Mouse (Mus musculus): ENCODE measurements around the gene Tango6. TPM values are rescaled to one million over a fixed set of nuclear protein-coding genes. Genes with fewer than 3 reads are reported as not detected.
A peak's percentile ranks its signal among the peaks of the same experiment; 100 is the strongest.

The Tango6 gene
- total and polyA plus RNA-seq, 2 experiments from 2014 or later = 3.0 to 6.1 TPM

GRCm38 (mm10) chr8:106640921-106641320, 41.9 kb upstream of the Tango6 start:
- Histone ChIP-seq H3K9ac (replicated peaks; ENCODE audit: low read length, poor library complexity, severe bottlenecking) (no peak overlapping the region), H3K36me3 (ENCODE audit: insufficient read depth, low read length) (no peaks in the 10 kb centered on the region), H3K27me3 (ENCODE audit: insufficient read depth, low read length) (no peaks in the 10 kb centered on the region), H3K27ac (ENCODE audit: low read depth, low read length) (no peak overlapping the region), H3K4me1 (ENCODE audit: insufficient read depth, low read length) (no peaks in the 10 kb centered on the region), H3K9me3 (ENCODE audit: low read length) (no peaks in the 10 kb centered on the region), H3K4me2 (ENCODE audit: low read depth, low read length, poor library complexity, severe bottlenecking) (no peak overlapping the region), H3K4me3 (ENCODE audit: low read depth, low read length) (no peak overlapping the region)
- 69% methylated on average over 5 of the region's 5 CpGs for WGBS
- DNase-seq (ENCODE audit: low spot score) (no peak), ATAC-seq (ENCODE audit: low FRiP score) (no peak)
- TF ChIP-seq CTCF (IDR thresholded peaks at IDR 0.05) = no peak

DNA sequence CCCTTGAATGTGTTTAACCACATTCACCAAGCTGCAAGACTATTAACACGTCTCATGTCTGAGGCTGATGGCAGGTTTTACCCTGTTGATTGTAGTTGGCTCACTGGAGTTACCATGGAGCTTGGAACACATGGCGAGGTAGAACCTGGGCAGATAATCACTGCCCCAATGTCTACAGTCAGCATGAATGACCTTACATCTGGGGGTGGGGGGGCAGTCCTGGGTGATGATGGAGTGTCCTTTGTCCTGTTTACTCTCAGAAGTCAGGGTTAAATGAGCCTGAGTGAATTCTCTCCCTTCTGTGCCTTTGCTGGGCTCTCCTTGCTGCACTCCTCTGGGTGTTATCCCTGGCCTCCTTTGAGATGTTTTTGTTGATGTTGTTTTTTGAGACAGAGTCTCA, 40.7 kb upstream of the Tango6 start:
- Histone ChIP-seq H3K27ac (ENCODE audit: low read depth, low read length) (no peak overlapping the region), H3K36me3 (ENCODE audit: insufficient read depth, low read length) (no peaks in the 10 kb centered on the region), H3K9ac (replicated peaks; ENCODE audit: low read length, poor library complexity, severe bottlenecking) (no peak overlapping the region), H3K9me3 (ENCODE audit: low read length) (no peaks in the 10 kb centered on the region), H3K27me3 (ENCODE audit: insufficient read depth, low read length) (no peaks in the 10 kb centered on the region), H3K4me3 (ENCODE audit: low read depth, low read length) (no peak overlapping the region), H3K4me1 (ENCODE audit: insufficient read depth, low read length) (no peaks in the 10 kb centered on the region), H3K4me2 (ENCODE audit: low read depth, low read length, poor library complexity, severe bottlenecking) (no peak overlapping the region)
- ATAC-seq (ENCODE audit: low FRiP score) (no peak), DNase-seq (ENCODE audit: low spot score) (no peak)
- no peak for TF ChIP-seq CTCF (IDR thresholded peaks at IDR 0.05)
- WGBS = 71% methylated on average over 2 of the region's 2 CpGs

- no peak overlapping the region for H3K9ac ChIP-seq (replicated peaks; ENCODE audit: low read length, poor library complexity, severe bottlenecking)
- H3K36me3 ChIP-seq (ENCODE audit: insufficient read depth, low read length) = no peaks in the 10 kb centered on the region
- no peaks in the 10 kb centered on the region for H3K27me3 ChIP-seq (ENCODE audit: insufficient read depth, low read length)
- TF ChIP-seq CTCF (IDR thresholded peaks at IDR 0.05) = no peak
- H3K4me1 ChIP-seq (ENCODE audit: insufficient read depth, low read length) = no peaks in the 10 kb centered on the region
- ATAC-seq (ENCODE audit: low FRiP score) = no peak
- 90% methylated on average over 4 of the region's 4 CpGs for WGBS
- H3K27ac ChIP-seq (ENCODE audit: low read depth, low read length) = no peak overlapping the region
- no peak overlapping the region for H3K4me2 ChIP-seq (ENCODE audit: low read depth, low read length, poor library complexity, severe bottlenecking)
- H3K9me3 ChIP-seq (ENCODE audit: low read length) = no peaks in the 10 kb centered on the region
- no peak overlapping the region for H3K4me3 ChIP-seq (ENCODE audit: low read depth, low read length)
- DNase-seq (ENCODE audit: low spot score) = no peak
Measured at GRCm38 (mm10) chr8:106643100-106643499, 39.8 kb upstream of the Tango6 start.

GRCm38 (mm10) chr8:106644957-106645356, 37.9 kb upstream of the Tango6 start:
- TF ChIP-seq CTCF (IDR thresholded peaks at IDR 0.05) = 0 out of 2 replicates have a peak, but pooled peaks have one; percentile 15
- no peak for ATAC-seq (ENCODE audit: low FRiP score)
- no peak overlapping the region for H3K27ac ChIP-seq (ENCODE audit: low read depth, low read length)
- DNase-seq (ENCODE audit: low spot score) = no peak
- no peaks in the 10 kb centered on the region for H3K9me3 ChIP-seq (ENCODE audit: low read length)
- no peaks in the 10 kb centered on the region for H3K4me1 ChIP-seq (ENCODE audit: insufficient read depth, low read length)
- H3K4me2 ChIP-seq (ENCODE audit: low read depth, low read length, poor library complexity, severe bottlenecking) = no peak overlapping the region
- 76% methylated on average over 3 of the region's 3 CpGs for WGBS
- no peak overlapping the region for H3K4me3 ChIP-seq (ENCODE audit: low read depth, low read length)
- no peaks in the 10 kb centered on the region for H3K27me3 ChIP-seq (ENCODE audit: insufficient read depth, low read length)
- H3K9ac ChIP-seq (replicated peaks; ENCODE audit: low read length, poor library complexity, severe bottlenecking) = no peak overlapping the region
- H3K36me3 ChIP-seq (ENCODE audit: insufficient read depth, low read length) = no peaks in the 10 kb centered on the region

DNA sequence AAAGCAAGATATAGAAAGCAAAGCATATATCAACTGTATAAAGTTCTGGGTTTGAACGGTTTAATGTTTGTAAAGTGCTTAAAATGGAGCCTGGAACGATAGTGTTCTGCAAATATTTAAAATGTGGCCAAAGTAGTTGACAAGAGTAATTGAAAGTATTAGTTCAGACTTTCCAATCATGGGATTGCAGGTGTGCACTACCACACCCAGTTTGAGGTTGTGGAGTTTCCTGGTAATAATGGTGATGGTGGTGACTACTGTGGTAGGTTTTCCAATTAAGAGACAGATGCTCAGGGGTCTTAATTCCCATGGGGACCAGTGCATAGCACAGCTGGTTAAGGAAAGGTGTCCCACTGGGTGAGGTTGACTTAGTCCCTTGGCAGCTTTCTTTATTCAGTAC, 36.7 kb upstream of the Tango6 start:
- Histone ChIP-seq H3K4me2 (ENCODE audit: low read depth, low read length, poor library complexity, severe bottlenecking) (no peak overlapping the region), H3K27me3 (ENCODE audit: insufficient read depth, low read length) (no peaks in the 10 kb centered on the region), H3K4me1 (ENCODE audit: insufficient read depth, low read length) (no peaks in the 10 kb centered on the region), H3K9ac (replicated peaks; ENCODE audit: low read length, poor library complexity, severe bottlenecking) (no peak overlapping the region), H3K9me3 (ENCODE audit: low read length) (no peaks in the 10 kb centered on the region), H3K27ac (ENCODE audit: low read depth, low read length) (no peak overlapping the region), H3K4me3 (ENCODE audit: low read depth, low read length) (no peak overlapping the region), H3K36me3 (ENCODE audit: insufficient read depth, low read length) (no peaks in the 10 kb centered on the region)
- TF ChIP-seq CTCF (IDR thresholded peaks at IDR 0.05) = no peak
- ATAC-seq (ENCODE audit: low FRiP score) = no peak
- WGBS = 94% methylated on average over 2 of the region's 2 CpGs
- DNase-seq (ENCODE audit: low spot score) = no peak

DNA sequence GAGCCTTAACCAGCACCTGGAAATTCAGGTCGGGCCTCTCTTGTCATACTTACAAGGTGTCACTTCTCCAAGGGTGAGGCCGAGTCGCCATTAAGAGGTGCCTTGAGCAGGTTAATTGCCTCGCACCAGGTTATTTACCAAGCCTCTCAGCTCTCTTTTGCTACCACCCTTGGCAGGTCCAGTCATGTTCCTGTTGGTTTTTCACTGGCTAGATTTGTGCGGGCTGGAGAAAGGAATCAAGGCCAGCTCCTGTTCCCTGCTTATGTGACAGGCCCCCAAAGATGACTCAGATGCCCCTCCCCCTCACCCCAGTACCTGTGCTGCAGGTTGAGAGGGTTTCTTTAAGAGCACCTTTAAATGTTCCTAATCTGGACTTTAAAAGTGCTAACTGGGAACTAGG, 36.1 kb upstream of the Tango6 start:
- Histone ChIP-seq H3K9me3 (ENCODE audit: low read length) (no peaks in the 10 kb centered on the region), H3K4me2 (ENCODE audit: low read depth, low read length, poor library complexity, severe bottlenecking) (no peak overlapping the region), H3K36me3 (ENCODE audit: insufficient read depth, low read length) (no peaks in the 10 kb centered on the region), H3K27me3 (ENCODE audit: insufficient read depth, low read length) (no peaks in the 10 kb centered on the region), H3K4me1 (ENCODE audit: insufficient read depth, low read length) (no peaks in the 10 kb centered on the region), H3K9ac (replicated peaks; ENCODE audit: low read length, poor library complexity, severe bottlenecking) (no peak overlapping the region), H3K4me3 (ENCODE audit: low read depth, low read length) (no peak overlapping the region), H3K27ac (ENCODE audit: low read depth, low read length) (no peak overlapping the region)
- WGBS = 88% methylated on average over 5 of the region's 5 CpGs
- ATAC-seq (ENCODE audit: low FRiP score) = no peak
- DNase-seq (ENCODE audit: low spot score) = no peak
- no peak for TF ChIP-seq CTCF (IDR thresholded peaks at IDR 0.05)
